Mouse (Mus musculus) regulatory T cell (primary cell): Measurements from ENCODE around the gene Bhmt.
"Not testable (repeated sequence)": the region's sequence is repeated elsewhere in the genome, so short reads cannot be mapped to it uniquely, and the experiment has no call there.

Experiments
- in situ Hi-C: fragments of 300-600 bp; cut with MboI, MseI; formaldehyde crosslinking; loops from one replicate; pipeline ENCODE4 v1.15.1; 2025; ENCODE audit warnings: high pct_unique_total_duplicates

Bhmt gene

GRCm38 (mm10) chr13:93608476-93608875 lies 29.3 kb downstream of the Bhmt start:
- in situ Hi-C loops = loop anchor here (5.0 kb wide), 1 partner anchor 41 kb away; no protein-coding TSS in a partner anchor

- in situ Hi-C loops = loop anchor here (5.0 kb wide), 1 partner anchor 40 kb away; no protein-coding TSS in a partner anchor
Observed at GRCm38 (mm10) chr13:93607701-93608100, 30.1 kb downstream of the Bhmt start.

GRCm38 (mm10) chr13:93606868-93607578 lies 30.7 kb downstream of the Bhmt start:
- in situ Hi-C loops = loop anchor here (5.0 kb wide), 1 partner anchor 40 kb away; no protein-coding TSS in a partner anchor

DNA sequence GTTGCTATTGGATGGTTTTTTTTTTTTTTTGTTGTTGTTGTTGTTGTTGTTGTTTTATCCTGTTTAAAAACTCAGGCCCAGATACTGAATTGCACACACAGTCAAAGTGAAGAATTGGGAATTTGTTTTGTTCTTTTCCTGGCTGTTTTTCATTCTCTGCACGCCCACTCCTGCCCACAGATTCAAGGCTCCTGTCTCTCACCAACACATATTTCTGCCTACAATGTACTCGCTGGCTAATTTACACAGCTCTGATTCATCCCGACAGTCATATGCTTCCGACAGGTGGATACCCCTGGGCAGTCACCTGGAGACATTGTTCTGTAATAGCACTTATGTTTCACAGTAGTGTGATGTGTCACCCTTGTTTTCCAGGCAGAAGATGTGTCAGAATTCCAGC lies 33.1 kb downstream of the Bhmt start:
- in situ Hi-C loops = loop anchor here (5.0 kb wide), 1 partner anchor 37 kb away; no protein-coding TSS in a partner anchor

GRCm38 (mm10) chr13:93601527-93601926 lies 36.2 kb downstream of the Bhmt start:
- in situ Hi-C loops = no loop called here

DNA sequence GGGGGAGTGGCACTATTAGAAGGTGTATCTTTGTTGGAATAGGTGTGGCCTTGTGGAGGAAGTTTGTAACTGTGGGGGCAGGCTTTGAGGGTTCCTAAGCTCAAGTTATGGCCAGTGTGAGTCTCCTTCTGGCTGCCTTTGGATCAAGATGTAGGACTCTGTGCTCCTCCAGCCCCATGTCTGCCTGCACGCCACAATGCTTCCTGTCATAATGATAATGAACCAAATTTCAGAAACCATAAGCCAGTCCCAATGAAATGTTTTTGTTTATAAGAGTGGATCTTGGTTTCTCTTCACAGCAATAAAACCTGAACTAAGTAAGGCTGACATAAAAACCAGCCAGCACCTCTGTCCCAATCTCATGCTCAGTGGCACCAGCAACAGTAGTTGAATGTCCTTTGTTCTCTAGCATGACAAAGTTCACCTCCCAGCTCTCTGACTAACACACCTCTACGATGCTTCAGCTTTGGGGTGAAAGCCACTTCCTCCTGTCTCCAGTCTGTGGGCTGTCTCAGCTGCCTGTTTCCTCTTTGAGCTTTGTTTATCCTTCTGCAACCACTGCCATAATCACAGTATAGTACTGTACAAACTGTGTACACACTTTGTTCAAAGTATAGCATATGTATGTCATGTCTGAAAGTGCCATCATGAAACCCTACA lies 44.6 kb downstream of the Bhmt start:
- in situ Hi-C loops = no loop called here

DNA sequence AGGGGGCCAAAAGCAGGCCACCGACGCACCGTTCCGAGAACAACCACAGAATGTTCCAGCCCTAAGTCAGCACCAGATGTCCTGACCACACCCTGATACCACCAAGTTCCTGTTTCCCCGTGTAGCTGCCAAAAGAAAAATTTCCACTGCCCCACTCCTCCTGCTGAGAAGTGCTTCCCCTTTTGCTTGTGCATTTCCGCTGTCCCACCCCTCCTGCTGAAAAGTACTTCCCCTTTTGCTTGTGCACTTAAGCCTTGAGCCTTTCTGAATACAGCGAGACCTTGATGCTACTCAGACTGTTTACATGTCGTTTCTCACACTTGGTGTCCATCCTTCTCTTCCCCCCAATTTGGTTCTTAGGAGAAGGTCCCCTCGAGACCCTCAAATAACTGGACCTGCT lies 55.2 kb downstream of the Bhmt start:
- in situ Hi-C loops = not testable (repeated sequence)

- in situ Hi-C loops = no loop called here
Observed at GRCm38 (mm10) chr13:93580431-93580830, 57.3 kb downstream of the Bhmt start.

DNA sequence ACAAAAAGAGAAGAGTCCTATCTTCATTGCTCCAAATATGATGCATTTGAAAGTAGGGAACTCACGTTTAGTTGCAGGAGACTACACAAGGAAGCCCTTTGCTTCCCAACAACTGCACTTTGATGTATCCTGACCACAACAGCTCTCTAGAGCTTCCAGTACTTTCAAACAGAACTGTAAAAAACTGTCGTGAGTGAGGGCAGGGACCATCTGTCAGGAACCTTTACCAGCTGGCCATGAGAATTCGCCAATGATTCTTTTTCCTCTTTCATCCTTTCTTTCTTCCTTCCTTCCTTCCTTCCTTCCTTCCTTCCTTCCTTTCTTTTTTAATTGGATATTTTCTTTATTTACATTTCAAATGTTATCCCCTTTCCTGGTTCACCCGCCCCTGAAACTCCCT lies 68.1 kb downstream of the Bhmt start:
- in situ Hi-C loops = loop anchor here (5.0 kb wide), 1 partner anchor 38 kb away; no protein-coding TSS in a partner anchor
